Mouse (Mus musculus) forebrain, embryonic 16.5 days (tissue): ENCODE data around the gene Otud1. TPM values are rescaled to one million over a fixed set of nuclear protein-coding genes. Genes with fewer than 3 reads are reported as not detected.

Experiments
- ATAC-seq: fragments of 200-750 bp; cut with Nextera tagmentation; 2 replicates; pipeline ENCODE4 v1.8.0; 2017; ENCODE audit warnings: mild to moderate bottlenecking, moderate library complexity
- H3K27ac ChIP-seq: fragments of 300-500 bp; sonication (generic); 2 replicates; pipeline ENCODE4 v1.5.1; 2014; ENCODE audit warnings: low read length, control low read depth
- H3K27me3 ChIP-seq: fragments of 300-500 bp; sonication (generic); replicated peaks from 2 replicates; pipeline ENCODE4 v1.6.1; 2014; ENCODE audit warnings: low read length; ENCODE audit not compliant: control insufficient read depth, insufficient read depth
- H3K36me3 ChIP-seq: fragments of 300-500 bp; sonication (generic); 2 replicates; pipeline ENCODE4 v1.6.1; 2014; ENCODE audit not compliant: control insufficient read depth, insufficient read depth
- H3K4me1 ChIP-seq: fragments of 300-500 bp; sonication (generic); replicated peaks from 2 replicates; pipeline ENCODE4 v1.6.1; 2014; ENCODE audit warnings: low read length; ENCODE audit not compliant: control insufficient read depth, insufficient read depth
- H3K4me2 ChIP-seq: fragments of 300-500 bp; sonication (generic); 2 replicates; pipeline ENCODE4 v1.6.1; 2014; ENCODE audit warnings: mild to moderate bottlenecking, low read length, control low read depth
- H3K4me3 ChIP-seq: fragments of 300-500 bp; sonication (generic); replicated peaks from 2 replicates; pipeline ENCODE4 v1.5.1; 2014; ENCODE audit warnings: mild to moderate bottlenecking, low read length, control low read depth
- H3K9ac ChIP-seq: fragments of 300-500 bp; sonication (generic); replicated peaks from 2 replicates; pipeline ENCODE4 v1.6.1; 2014; ENCODE audit warnings: low read depth, low read length, control low read depth
- H3K9me3 ChIP-seq: fragments of 300-500 bp; sonication (generic); 2 replicates; pipeline ENCODE4 v1.6.1; 2016; ENCODE audit warnings: low read length; ENCODE audit not compliant: control insufficient read depth
- WGBS: fragments of 180-500 bp; shearing (Covaris S2); extraction: QIAGEN DNeasy Blood & Tissue Kit; methylation state at CpG from one replicate; pipeline ENCODE4 v1.1.7; 2014; 5-methylcytosine and 5-hydroxymethylcytosine counted together
- polyA plus RNA-seq: library from polyadenylated mRNA; unstranded; fragments of >200 nt; fragmentation: Nextera tagmentation; extraction: Ambion mirVana; gene quantifications from 2 replicates; pipeline ENCODE4 v1.2.1, GENCODE M21; 2015

The Otud1 gene
- polyA plus RNA-seq, 1 experiment from 2014 or later: 1.6 TPM

- H3K36me3 ChIP-seq: no peaks in the 10 kb centered on the region
- H3K4me3 ChIP-seq: no peak overlapping the region
- H3K27me3 ChIP-seq: no peaks in the 10 kb centered on the region
- H3K9ac ChIP-seq: no peak overlapping the region
- no peaks in the 10 kb centered on the region for H3K4me1 ChIP-seq
- H3K9me3 ChIP-seq: no peaks in the 10 kb centered on the region
- H3K4me2 ChIP-seq: no peak overlapping the region
- no peak overlapping the region for H3K27ac ChIP-seq
- no peak for ATAC-seq
- WGBS: 85% methylated on average over 4 of the region's 4 CpGs
Observed at GRCm38 (mm10) chr2:19646144-19646543, 11.4 kb upstream of the Otud1 start.

DNA sequence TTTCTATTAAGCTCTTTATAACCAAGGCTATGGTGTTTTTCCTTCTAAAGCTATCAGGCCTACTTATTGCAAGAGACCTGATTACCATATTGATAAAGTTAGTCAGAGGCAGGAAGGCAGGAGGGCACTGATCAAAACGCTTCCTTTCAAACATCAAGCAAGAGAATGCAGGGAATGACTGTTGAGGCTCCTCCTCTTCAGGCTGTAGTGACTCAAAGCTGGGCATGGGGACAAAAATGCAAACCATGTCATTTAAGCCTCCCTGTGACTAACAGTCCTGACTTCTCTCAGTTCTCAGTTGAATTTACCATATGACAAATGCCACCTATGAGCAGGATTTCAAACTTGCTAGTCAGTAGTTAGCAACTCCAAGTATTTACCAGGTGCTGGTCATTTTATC lies 10.6 kb upstream of the Otud1 start:
- no peak overlapping the region for H3K9ac ChIP-seq
- no peak overlapping the region for H3K4me2 ChIP-seq
- no peaks in the 10 kb centered on the region for H3K27me3 ChIP-seq
- H3K27ac ChIP-seq: no peak overlapping the region
- no peaks in the 10 kb centered on the region for H3K36me3 ChIP-seq
- no peak overlapping the region for H3K4me3 ChIP-seq
- no peak for ATAC-seq
- no peaks in the 10 kb centered on the region for H3K9me3 ChIP-seq
- 26% methylated on average over 1 of the region's 1 CpGs for WGBS
- H3K4me1 ChIP-seq: no peaks in the 10 kb centered on the region

- WGBS: 11% methylated on average over 5 of the region's 5 CpGs
- H3K27me3 ChIP-seq: peaks cover 4% of the 10 kb centered on the region; the same call in 1 of the 2 replicates
- no peak overlapping the region for H3K27ac ChIP-seq
- no peak overlapping the region for H3K9ac ChIP-seq
- H3K4me2 ChIP-seq: no peak overlapping the region; the same call in 1 of the 2 replicates
- peaks cover 18% of the 10 kb centered on the region for H3K4me1 ChIP-seq
- H3K9me3 ChIP-seq: no peaks in the 10 kb centered on the region
- H3K4me3 ChIP-seq: no peak overlapping the region
- ATAC-seq: no peak
- no peaks in the 10 kb centered on the region for H3K36me3 ChIP-seq
Observed at GRCm38 (mm10) chr2:19656436-19656835, 1.1 kb upstream of the Otud1 start.

- H3K36me3 ChIP-seq: no peaks in the 10 kb centered on the region
- H3K9me3 ChIP-seq: no peaks in the 10 kb centered on the region
- H3K27ac ChIP-seq: peak overlapping the region; percentile 89
- WGBS: under 1% methylated on average over 89 of the region's 108 CpGs
- H3K9ac ChIP-seq: peak overlapping the region; percentile 85
- peaks cover 18% of the 10 kb centered on the region for H3K4me1 ChIP-seq
- peaks cover 4% of the 10 kb centered on the region; the same call in 1 of the 2 replicates for H3K27me3 ChIP-seq
- ATAC-seq: peak; percentile 87
- H3K4me3 ChIP-seq: peak overlapping the region; percentile 70
- peak overlapping the region; percentile 75 for H3K4me2 ChIP-seq
Observed at GRCm38 (mm10) chr2:19657881-19658589, 483 bp downstream of the Otud1 start.

DNA sequence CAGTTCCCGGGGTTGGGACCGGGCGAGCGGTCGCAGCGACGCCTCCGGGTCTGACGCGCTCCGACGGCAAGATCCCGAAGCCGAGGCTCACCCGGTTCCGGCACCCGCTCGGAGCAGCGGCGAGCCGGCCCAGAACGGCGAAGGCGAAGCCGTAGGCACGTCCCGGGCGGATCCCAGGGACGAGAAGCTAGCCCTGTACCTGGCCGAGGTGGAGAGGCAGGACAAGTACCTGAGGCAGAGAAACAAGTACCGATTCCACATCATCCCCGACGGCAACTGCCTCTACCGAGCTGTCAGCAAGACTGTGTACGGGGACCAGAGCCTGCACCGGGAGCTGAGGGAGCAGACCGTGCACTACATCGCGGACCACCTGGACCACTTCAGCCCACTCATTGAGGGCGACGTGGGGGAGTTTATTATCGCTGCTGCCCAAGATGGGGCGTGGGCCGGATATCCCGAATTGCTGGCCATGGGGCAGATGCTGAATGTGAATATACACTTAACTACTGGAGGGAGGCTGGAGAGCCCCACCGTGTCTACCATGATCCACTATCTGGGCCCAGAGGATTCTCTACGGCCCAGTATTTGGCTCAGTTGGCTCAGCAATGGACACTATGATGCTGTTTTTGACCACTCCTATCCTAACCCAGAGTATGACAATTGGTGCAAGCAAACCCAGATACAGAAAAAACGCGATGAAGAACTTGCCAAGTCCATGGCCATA lies 1.3 kb downstream of the Otud1 start:
- ATAC-seq: no peak; the same call in 1 of the 2 replicates
- Histone ChIP-seq H3K36me3 (no peaks in the 10 kb centered on the region), H3K4me1 (peaks cover 18% of the 10 kb centered on the region), H3K4me3 (peak overlapping the region; percentile 70), H3K27me3 (peaks cover 4% of the 10 kb centered on the region; the same call in 1 of the 2 replicates), H3K9ac (peak overlapping the region; percentile 85), H3K9me3 (no peaks in the 10 kb centered on the region), H3K27ac (no peak overlapping the region; the same call in 1 of the 2 replicates), H3K4me2 (peak overlapping the region; percentile 75)
- WGBS: under 1% methylated on average over 43 of the region's 49 CpGs

GRCm38 (mm10) chr2:19660875-19661274 lies 3.3 kb downstream of the Otud1 start:
- 0 out of 2 replicates have a peak overlapping the region, but pooled peaks have one; percentile 2 for H3K4me2 ChIP-seq
- peaks cover 4% of the 10 kb centered on the region; the same call in 1 of the 2 replicates for H3K27me3 ChIP-seq
- H3K9ac ChIP-seq: no peak overlapping the region
- H3K36me3 ChIP-seq: no peaks in the 10 kb centered on the region
- no peaks in the 10 kb centered on the region for H3K9me3 ChIP-seq
- peaks cover 29% of the 10 kb centered on the region for H3K4me1 ChIP-seq
- no peak overlapping the region for H3K27ac ChIP-seq
- ATAC-seq: no peak
- H3K4me3 ChIP-seq: no peak overlapping the region

DNA sequence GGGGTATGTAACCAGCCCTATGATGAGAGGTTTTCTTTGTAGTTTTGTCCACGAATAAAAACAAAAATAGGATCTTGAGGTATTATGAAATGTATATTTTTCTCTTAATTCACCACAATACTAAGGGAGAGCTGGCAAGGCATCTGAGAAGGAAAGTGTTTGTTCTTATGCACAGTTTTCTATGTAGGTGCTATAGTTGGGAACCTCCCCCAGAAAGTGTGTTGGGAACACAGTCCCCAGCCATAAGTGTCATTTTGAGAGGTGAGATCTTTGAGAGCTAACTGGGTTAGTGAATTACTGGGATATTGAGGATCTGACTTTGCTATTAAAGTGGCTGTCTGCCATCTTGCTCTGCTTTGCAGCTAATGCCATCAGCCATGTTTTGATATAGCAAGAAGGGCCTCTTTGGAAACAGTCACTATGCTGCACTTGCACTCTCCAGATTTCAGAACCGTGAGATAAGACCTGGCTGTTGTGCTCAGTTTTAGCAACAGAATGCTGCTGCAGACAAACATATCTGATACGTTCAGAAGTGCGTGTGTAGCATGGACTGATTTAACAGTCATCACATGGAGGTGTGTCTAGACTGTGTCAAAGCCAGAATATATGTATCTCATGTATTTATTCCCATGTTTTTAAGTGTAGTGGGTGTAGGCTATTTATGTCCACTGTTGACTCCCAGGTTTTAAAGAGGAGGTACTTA lies 5.7 kb downstream of the Otud1 start:
- no peaks in the 10 kb centered on the region for H3K9me3 ChIP-seq
- H3K27me3 ChIP-seq: peaks cover 4% of the 10 kb centered on the region; the same call in 1 of the 2 replicates
- no peak for ATAC-seq
- 70% methylated on average over 4 of the region's 4 CpGs for WGBS
- no peaks in the 10 kb centered on the region for H3K36me3 ChIP-seq
- H3K4me1 ChIP-seq: peaks cover 23% of the 10 kb centered on the region
- H3K4me2 ChIP-seq: no peak overlapping the region
- H3K27ac ChIP-seq: no peak overlapping the region
- no peak overlapping the region for H3K9ac ChIP-seq
- no peak overlapping the region for H3K4me3 ChIP-seq

- H3K9me3 ChIP-seq: no peaks in the 10 kb centered on the region
- no peak overlapping the region for H3K27ac ChIP-seq
- H3K4me3 ChIP-seq: no peak overlapping the region
- H3K36me3 ChIP-seq: no peaks in the 10 kb centered on the region
- peaks cover 14% of the 10 kb centered on the region for H3K4me1 ChIP-seq
- H3K4me2 ChIP-seq: no peak overlapping the region
- 22% methylated on average over 6 of the region's 6 CpGs for WGBS
- ATAC-seq: peak; percentile 77
- H3K9ac ChIP-seq: no peak overlapping the region
- peaks cover 2% of the 10 kb centered on the region; the same call in 1 of the 2 replicates for H3K27me3 ChIP-seq
Observed at GRCm38 (mm10) chr2:19664147-19664546, 6.6 kb downstream of the Otud1 start.
